Mouse (Mus musculus) splenic B cell, adult 2 months (primary cell): ENCODE results near the gene Lyrm9.
"Not testable (repeated sequence)": the region's sequence is repeated elsewhere in the genome, so short reads cannot be mapped to it uniquely, and the experiment has no call there.

Experiments
- DNase-seq: peaks from one replicate; pipeline ENCODE4 v3.0.0-alpha.2; 2011; ENCODE audit warnings: low read depth, low spot score
- H3K27me3 ChIP-seq: 2 replicates; pipeline ENCODE4 v1.6.1; 2012; ENCODE audit warnings: mild to moderate bottlenecking, low read length, moderate library complexity, mixed read lengths; ENCODE audit not compliant: control insufficient read depth, poor library complexity, insufficient read depth, severe bottlenecking
- H3K36me3 ChIP-seq: 2 replicates; pipeline ENCODE4 v1.6.1; 2012; ENCODE audit warnings: mild to moderate bottlenecking, low read length, moderate library complexity, mixed read lengths; ENCODE audit not compliant: control insufficient read depth, poor library complexity, insufficient read depth, severe bottlenecking

Lyrm9 gene

DNA sequence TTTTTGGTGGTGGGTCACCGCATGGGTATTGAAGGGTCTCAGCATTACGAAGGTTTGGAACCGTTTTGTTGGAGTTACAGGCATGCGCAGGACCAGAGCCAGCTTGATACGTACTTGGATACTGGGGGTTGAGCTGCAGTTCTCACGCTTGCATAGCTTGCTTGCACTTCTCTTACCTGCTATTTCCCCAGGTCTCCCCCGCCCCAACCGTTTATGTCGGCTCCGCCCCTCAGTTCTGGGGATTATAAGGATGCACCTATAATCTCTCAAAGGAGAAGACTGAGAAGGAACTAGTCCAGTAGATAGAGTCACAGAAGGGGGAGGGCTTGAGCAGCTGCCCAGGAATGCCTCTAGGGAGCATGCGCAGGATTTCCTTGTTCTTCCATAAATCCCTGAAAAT lies 26.1 kb downstream of the Lyrm9 start:
- no peak for DNase-seq
- Histone ChIP-seq H3K27me3 (no peaks in the 10 kb centered on the region), H3K36me3 (no peaks in the 10 kb centered on the region)

DNA sequence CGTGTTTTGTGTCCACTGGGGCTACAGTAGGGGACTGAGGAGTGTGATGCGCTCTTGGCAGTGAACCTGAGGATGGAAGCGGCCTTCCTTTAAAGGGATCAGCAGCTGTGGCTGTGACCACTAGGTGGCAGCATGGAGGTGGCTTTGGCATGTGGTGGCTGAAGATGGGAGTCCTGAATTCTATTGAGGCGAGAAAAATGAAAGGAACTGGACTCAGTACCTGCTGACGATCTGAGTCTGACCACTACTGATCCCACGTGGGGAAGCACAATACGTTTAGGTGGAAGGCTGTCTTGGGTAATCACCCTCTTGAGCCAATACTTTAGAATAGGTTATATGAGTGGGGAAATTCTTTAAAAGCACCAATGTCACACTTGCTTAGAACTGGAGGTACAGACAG lies 29.9 kb downstream of the Lyrm9 start:
- Histone ChIP-seq H3K36me3 (no peaks in the 10 kb centered on the region), H3K27me3 (no peaks in the 10 kb centered on the region)
- peak; percentile 85 for DNase-seq

DNA sequence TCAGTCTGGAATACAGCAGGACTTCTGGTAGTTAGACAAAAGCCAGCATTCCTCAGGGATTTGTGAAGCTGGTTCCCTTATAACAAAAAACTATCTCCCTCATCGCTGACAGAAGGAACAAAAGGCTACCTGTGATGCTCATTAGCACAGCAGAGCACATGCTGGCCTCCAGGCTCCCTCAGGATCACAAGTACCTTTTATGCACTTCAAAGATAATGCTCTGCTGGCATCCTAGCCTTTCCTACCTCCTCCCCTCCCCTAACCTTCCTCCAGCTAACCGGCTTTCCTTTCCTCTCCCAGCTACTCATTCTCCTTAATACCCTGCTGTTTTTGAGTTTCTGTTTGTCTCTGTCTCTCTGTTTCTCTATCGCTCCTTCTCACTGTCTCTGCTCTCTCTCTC lies 31.2 kb downstream of the Lyrm9 start:
- no peak for DNase-seq
- no peaks in the 10 kb centered on the region for H3K36me3 ChIP-seq
- H3K27me3 ChIP-seq, result no peaks in the 10 kb centered on the region

DNA sequence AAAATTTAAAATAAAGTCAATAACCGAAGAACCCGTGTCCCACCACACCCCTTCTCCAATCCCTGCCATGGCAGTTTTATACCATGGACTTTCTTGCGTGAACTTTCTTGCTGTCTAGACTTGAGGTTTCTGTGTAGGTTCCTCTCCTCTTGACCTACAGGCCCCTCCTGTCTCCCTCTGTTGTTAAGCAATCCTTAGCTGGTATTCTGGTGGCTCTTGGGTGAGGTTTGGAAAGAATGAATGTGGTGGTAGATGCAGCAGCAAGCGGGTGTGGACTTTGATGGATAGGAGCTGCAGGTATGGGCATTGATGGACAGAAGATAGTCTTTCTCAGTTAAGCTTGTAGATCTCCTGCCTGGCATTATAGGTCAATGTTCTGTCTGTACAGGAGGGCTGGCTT lies 37.5 kb downstream of the Lyrm9 start:
- no peak for DNase-seq
- no peaks in the 10 kb centered on the region for H3K36me3 ChIP-seq

DNA sequence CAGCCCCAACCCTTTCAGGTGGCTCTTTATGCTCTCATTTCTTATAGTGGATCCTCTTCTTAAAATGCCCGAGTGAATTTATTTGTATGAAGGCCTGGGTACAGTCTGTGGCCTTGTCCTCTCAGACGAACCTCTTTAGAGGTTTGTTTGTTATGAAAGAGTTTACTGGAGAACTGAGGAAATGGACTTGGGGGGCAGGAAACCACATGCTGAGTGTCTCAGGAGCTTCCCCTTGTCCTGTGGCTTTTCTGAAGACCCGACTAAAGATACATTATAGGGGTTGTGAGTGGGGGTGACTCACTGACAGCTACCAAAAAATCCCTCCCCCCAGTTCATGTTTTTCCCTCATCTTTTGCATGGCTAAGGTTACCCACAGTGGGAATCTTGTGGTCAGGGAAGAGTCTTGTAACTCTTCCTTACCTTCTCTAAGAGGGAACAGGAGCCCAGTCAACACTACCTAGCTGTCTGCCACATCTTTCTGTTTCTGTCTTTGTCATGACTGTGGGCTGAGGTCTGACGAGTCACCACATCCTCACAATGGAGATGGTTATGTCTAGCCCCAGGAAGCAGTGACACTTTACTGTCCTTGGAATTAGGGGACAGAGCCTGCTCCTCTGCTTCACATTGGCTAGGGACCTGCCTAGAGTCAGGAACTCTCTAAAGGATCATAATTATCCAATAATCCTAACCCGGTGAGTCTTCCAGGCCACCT lies 38.3 kb downstream of the Lyrm9 start:
- Histone ChIP-seq H3K36me3 (no peaks in the 10 kb centered on the region), H3K27me3 (no peaks in the 10 kb centered on the region)
- DNase-seq, result no peak

More for the DNA sequence above, 37.5 kb downstream of the Lyrm9 start:
- H3K27me3 ChIP-seq, result no peaks in the 10 kb centered on the region

DNA sequence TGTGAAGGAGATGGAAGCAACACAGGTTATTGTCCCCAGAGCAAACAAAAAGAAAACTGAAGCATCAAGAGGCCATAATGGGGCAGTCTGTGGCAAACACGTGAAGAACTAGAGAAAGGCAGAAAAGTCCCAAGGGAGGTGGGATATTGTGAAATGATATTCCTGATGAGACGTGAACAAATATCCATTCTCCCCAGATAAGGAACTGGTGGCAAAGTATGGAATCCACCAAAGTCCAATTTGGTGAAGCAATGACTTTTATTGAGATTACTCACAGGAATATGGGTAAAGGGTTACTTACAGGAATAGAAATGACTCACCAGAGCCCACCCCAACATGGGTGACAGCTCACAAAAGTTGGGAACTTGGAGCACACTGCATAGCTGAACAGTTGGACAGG lies 38.9 kb downstream of the Lyrm9 start:
- no peak for DNase-seq
- H3K36me3 ChIP-seq, result no peaks in the 10 kb centered on the region
- no peaks in the 10 kb centered on the region for H3K27me3 ChIP-seq

DNA sequence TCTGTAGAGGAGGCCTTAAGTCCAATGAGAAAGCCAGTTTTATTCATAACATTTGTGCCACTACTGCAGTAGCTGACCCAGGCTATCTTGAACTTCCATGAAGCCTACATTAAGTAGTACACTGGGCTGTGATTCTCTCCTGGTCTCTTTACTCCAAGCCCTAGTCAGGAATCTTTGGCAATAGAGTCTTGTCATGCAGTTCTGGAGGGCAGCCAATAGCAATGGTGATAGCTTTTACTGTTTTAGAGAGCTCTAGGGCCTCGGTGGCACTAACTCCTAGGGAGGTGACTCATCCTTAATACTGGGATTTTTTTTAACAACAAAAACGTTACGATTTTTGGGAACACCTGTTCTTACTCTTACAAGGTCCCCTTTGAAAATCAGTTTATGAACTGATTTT lies 40.1 kb downstream of the Lyrm9 start:
- Histone ChIP-seq H3K36me3 (no peaks in the 10 kb centered on the region), H3K27me3 (no peaks in the 10 kb centered on the region)
- no peak for DNase-seq

DNA sequence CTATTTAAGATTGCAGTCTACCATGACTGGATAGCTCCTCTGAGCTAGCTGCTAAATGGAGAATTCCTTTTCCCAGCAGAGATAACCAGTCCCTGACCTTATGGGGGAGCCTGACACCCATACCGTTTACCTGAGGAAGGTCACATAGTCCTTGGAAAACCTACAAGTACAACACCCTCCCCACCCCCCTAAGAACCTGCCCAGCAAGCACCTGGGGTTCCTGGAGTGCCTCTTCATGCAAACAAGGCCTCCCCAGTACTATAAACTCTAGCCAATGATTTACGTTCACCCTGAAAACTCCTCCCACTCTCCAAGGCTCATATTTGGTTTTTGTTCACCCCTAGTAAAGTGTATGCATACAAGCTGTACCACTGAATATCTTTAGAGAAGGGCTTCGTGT lies 41.3 kb downstream of the Lyrm9 start:
- Histone ChIP-seq H3K36me3 (no peaks in the 10 kb centered on the region), H3K27me3 (no peaks in the 10 kb centered on the region)
- DNase-seq, result no peak

DNA sequence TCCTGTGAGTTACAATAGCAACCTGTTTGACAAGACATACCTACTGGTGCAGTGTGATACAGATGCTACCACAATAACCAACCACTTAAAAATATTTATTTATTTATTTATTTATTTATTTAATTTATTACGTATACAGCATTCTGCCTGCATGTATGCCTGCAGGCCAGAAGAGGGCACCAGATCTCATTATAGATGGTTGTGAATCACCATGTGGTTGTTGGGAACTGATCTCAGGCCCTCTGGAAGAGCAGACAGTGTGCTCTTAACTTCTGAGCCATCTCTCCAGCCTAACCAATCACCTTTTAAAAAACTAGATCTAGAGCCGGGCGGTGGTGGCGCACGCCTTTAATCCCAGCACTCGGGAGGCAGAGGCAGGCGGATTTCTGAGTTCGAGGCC lies 42.8 kb downstream of the Lyrm9 start:
- not testable (repeated sequence) for H3K36me3 ChIP-seq, DNase-seq, H3K27me3 ChIP-seq

DNA sequence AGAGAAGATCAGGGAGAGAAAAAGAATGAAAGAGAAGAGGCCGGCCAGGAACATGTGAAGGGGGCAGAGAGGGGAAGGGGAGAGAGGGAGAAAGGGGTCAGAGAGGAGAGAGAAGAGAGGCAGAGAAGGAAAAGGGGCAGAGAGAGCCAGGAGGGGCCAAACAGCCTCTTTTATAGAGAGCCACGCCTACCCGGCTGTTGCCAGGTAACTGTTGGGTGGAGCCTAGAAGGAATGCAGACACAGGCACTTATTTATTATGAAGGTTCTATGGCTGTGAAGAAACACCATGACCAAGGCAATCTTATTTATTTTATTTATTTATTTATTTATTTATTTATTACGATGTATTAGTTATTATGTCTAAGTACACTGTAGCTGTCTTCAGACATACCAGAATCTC lies 44.5 kb downstream of the Lyrm9 start:
- no peak for DNase-seq
- H3K36me3 ChIP-seq, result no peaks in the 10 kb centered on the region

DNA sequence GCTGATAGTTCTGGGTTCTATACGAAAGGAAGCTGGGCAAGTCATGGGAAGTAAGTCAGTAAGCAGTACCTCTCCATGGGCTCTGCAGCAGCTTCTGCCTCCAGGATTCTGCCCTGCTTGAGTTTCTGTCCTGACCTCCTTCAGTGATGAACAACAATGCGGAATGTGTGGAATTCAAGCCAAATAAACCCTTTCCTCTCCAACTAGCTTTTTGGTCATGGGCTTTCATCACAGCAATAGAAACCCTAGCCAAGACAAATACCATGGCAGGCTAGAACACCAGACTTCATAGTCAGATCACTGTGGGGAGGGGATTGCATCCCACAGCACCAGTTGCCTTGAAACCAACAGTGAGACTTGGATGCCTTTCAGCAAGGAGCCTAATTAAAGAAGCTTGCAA lies 46.4 kb downstream of the Lyrm9 start:
- Histone ChIP-seq H3K36me3 (no peaks in the 10 kb centered on the region), H3K27me3 (no peaks in the 10 kb centered on the region)
- no peak for DNase-seq

More for the DNA sequence above, 44.5 kb downstream of the Lyrm9 start:
- H3K27me3 ChIP-seq, result no peaks in the 10 kb centered on the region

DNA sequence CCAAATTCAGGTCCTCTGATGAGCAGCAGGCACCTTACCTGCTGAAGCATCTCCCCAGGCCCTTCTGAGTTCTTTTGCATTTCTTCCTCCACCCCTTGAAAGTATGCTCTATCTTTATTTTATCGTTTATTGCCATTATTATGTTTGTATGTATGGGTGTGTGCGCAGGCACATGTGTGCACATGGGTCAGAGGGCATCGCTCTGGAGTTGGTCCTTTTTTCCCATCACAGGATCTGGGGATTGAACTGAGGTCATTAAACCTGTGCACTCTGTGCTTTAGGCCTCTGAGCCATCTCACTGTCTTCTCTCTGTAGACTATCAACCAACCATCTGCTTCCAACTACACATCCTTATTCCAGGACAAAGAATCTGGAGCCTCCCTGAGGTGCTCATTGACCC lies 53.3 kb downstream of the Lyrm9 start:
- no peak for DNase-seq
- Histone ChIP-seq H3K36me3 (no peaks in the 10 kb centered on the region), H3K27me3 (no peaks in the 10 kb centered on the region)

DNA sequence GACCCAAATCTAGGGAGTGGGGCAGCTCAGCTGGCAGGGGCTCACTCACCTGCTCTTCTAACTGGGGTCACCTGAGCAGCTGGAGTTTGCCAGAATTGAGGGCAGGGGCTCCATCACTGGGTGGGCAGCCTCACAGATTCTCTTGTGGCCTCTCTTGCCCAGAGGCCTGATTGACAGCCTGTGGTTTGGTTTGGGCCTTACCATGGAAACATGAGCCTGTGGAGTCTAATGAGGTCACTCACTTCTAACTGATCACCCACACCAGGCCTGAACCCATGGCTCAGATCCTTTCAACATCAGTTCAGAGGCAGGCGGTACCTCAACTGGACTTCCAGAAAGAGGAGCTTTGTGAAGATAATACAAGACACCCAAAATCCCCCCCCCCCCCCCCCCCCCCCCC lies 60.3 kb downstream of the Lyrm9 start:
- DNase-seq, result no peak
- Histone ChIP-seq H3K27me3 (no peaks in the 10 kb centered on the region), H3K36me3 (no peaks in the 10 kb centered on the region)

DNA sequence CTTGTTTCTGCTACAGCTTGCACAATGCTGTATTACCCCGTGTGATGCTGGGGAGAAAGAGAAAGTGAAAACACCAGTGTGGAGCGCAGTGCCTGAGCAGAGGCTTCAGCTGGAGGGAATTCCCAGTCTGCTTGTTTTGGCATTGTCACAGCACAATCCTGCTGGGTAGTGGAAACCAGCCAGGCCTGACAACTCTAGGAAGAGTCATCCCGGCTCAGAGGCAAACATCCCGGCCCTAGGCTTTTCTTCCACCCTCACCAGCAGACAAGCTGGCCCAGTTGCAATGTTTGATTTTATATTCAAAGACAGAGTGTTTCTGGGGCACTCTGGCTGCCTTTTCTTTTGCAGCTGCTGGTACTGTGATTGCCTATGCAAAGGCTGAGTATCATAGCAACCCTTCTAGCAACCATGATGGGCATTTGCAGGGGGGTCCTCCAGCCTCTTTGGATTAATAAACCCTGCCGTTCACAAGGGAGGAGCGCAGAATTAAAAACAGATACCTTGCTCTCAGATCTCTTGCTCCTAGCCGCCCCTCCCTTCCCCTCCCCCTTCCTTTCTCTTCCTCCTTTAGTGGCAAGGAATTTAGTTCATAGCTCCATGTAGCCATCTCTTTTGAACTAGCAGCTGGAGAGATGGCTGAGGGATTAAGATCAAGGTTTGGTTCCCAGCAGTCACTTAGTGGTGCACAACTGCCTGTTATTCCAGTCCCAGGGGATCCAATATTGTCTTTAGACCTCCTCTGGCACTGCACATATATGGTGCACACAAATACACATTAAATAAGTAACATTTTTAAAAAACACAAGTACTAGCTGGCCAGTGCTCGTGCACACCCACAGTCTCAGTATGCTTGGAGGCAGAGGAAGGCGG lies 61.0 kb downstream of the Lyrm9 start:
- no peaks in the 10 kb centered on the region for H3K36me3 ChIP-seq
- peak; percentile 43 for DNase-seq
- no peaks in the 10 kb centered on the region for H3K27me3 ChIP-seq

DNA sequence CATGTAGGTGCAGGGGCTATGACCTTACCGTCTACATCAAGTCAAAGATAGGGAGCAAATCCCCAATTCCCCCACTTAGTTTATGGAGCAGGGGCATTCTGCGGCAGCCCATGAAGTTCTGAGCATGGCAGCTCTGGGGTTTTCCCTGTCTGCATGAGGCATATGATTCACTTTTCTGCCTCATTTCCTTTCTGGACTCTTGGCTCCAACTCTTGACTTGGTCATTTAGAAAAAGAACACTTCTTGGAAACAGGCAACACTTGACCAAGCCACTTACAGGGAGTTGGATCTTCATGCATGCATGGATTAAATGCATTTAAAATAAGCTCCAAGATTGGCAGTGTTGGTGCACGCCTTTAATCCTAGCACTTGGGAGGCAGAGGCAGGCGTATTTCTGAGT lies 62.8 kb downstream of the Lyrm9 start:
- Histone ChIP-seq H3K36me3 (no peaks in the 10 kb centered on the region), H3K27me3 (no peaks in the 10 kb centered on the region)
- DNase-seq, result no peak
